Mouse (Mus musculus): ENCODE measurements around the gene Gm20916. TPM values are rescaled to one million over a fixed set of nuclear protein-coding genes. Genes with fewer than 3 reads are reported as not detected.
"Not testable (repeated sequence)": the region's sequence is repeated elsewhere in the genome, so short reads cannot be mapped to it uniquely, and the experiment has no call there.

Gm20916 gene
- not detected for total RNA-seq (2021)
- long read RNA-seq, experiment 1 = 0 reads
- long read RNA-seq, experiment 2 = 0 reads

- not testable (repeated sequence) for DNase-seq (ENCODE audit: low spot score in 2 of 2)
Measured at GRCm38 (mm10) chrY:79319265-79319664, at the start of gene Gm20916. Gene Gm20916 (plus strand): TSS chrY:79319565.

Other genes with a start within 250 kb of the Gm20916 start
- not detected for gene Gm20917, start 168.4 kb upstream of the Gm20916 start, total RNA-seq (2021)

Data from adrenal gland, adult 18-20 months (tissue).